Mouse (Mus musculus) kidney, postnatal 0 days (tissue): Measurements from ENCODE around the gene Apba2. TPM values are rescaled to one million over a fixed set of nuclear protein-coding genes. Genes with fewer than 3 reads are reported as not detected.

Experiments
- ATAC-seq: fragments of 200-750 bp; cut with Nextera tagmentation; replicated peaks from 2 replicates; pipeline ENCODE4 v1.8.0; 2017; ENCODE audit warnings: low read depth, moderate number of reproducible peaks, moderate TSS enrichment, moderate library complexity; ENCODE audit not compliant: low FRiP score
- DNase-seq: peaks from one replicate; pipeline ENCODE4 v3.0.0-alpha.2; 2016; ENCODE audit warnings: low spot score
- H3K27ac ChIP-seq: fragments of 300-500 bp; sonication (generic); 2 replicates; pipeline ENCODE4 v1.5.1; 2014; ENCODE audit warnings: mild to moderate bottlenecking
- H3K27me3 ChIP-seq: fragments of 300-500 bp; sonication (generic); 2 replicates; pipeline ENCODE4 v1.6.1; 2014; ENCODE audit warnings: low read length, mixed read lengths; ENCODE audit not compliant: insufficient read depth
- H3K36me3 ChIP-seq: fragments of 300-500 bp; sonication (generic); 2 replicates; pipeline ENCODE4 v1.6.1; 2014; ENCODE audit warnings: low read length, mixed read lengths; ENCODE audit not compliant: insufficient read depth
- H3K4me1 ChIP-seq: fragments of 300-500 bp; sonication (generic); replicated peaks from 2 replicates; pipeline ENCODE4 v1.6.1; 2014; ENCODE audit warnings: antibody characterized with exemption, low read length, mixed read lengths; ENCODE audit not compliant: insufficient read depth
- H3K4me2 ChIP-seq: fragments of 300-500 bp; sonication (generic); 2 replicates; pipeline ENCODE4 v1.6.1; 2014; ENCODE audit warnings: mild to moderate bottlenecking, low read length, moderate library complexity, mixed read lengths
- H3K4me3 ChIP-seq: fragments of 300-500 bp; sonication (generic); replicated peaks from 2 replicates; pipeline ENCODE4 v1.5.1; 2014; ENCODE audit warnings: low read depth, low read length
- H3K9ac ChIP-seq: fragments of 300-500 bp; sonication (generic); 2 replicates; pipeline ENCODE4 v1.6.1; 2014; ENCODE audit warnings: low read depth, low read length
- H3K9me3 ChIP-seq: fragments of 300-500 bp; sonication (generic); replicated peaks from 2 replicates; pipeline ENCODE4 v1.6.1; 2016; ENCODE audit warnings: low read length, inconsistent platforms, mixed read lengths
- CTCF ChIP-seq: IDR thresholded peaks from 2 replicates; pipeline ENCODE4 v1.5.1; 2016; ENCODE audit warnings: antibody characterized with exemption, low read depth, mild to moderate bottlenecking, moderate library complexity
- WGBS: fragments of 180-500 bp; shearing (Covaris S2); extraction: QIAGEN DNeasy Blood & Tissue Kit; methylation state at CpG from one replicate; pipeline ENCODE4 v1.1.7; 2014; 5-methylcytosine and 5-hydroxymethylcytosine counted together
- polyA plus RNA-seq: library from polyadenylated mRNA; unstranded; fragments of >200 nt; fragmentation: Nextera tagmentation; extraction: Ambion mirVana; gene quantifications from 2 replicates; pipeline ENCODE4 v1.2.1, GENCODE M21; 2015

The Apba2 gene
- polyA plus RNA-seq, 1 experiment from 2014 or later: 1.7 TPM

GRCm38 (mm10) chr7:64631131-64631530 is 129.6 kb downstream of the Apba2 start:
- DNase-seq (no peak), ATAC-seq (no peak)
- Histone ChIP-seq H3K27me3 (no peaks in the 10 kb centered on the region), H3K27ac (no peak overlapping the region), H3K36me3 (no peaks in the 10 kb centered on the region), H3K9ac (no peak overlapping the region), H3K4me2 (no peak overlapping the region), H3K4me1 (no peaks in the 10 kb centered on the region), H3K4me3 (no peak overlapping the region), H3K9me3 (no peaks in the 10 kb centered on the region)
- 63% methylated on average over 6 of the region's 6 CpGs for WGBS
- no peak for TF ChIP-seq CTCF

DNA sequence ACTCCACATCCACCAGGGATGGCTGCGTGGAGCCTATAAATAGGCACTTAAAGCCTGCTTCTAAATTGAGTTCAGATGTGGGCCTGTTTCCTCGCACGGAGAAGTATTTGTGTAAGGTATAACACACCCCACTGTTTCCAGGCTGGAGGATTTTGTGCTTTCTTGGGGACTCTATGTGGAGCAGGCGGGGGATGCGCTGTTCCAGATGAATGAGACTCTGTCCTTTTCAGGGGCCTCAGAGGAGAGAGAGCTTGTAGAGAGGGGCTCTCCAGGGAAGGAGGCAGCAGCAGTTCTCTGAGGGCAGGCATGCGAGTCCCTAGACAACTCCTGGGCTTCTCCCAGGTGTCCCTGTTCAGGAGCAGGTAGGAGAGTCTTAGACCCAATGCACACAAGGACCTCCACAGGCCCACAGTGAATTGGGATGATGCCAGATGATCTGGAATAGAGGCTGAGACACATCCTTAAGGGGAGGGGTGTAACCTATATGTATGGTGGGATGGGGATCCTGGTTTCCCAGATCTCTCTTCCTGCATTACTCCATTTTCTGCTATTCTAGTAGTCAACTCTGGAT is 130.4 kb downstream of the Apba2 start:
- H3K9me3 ChIP-seq: no peaks in the 10 kb centered on the region
- ATAC-seq: 0 out of 2 replicates have a peak, but pooled peaks have one; percentile 25
- no peaks in the 10 kb centered on the region for H3K4me1 ChIP-seq
- H3K4me2 ChIP-seq: no peak overlapping the region
- peak; percentile 33 for DNase-seq
- no peaks in the 10 kb centered on the region for H3K27me3 ChIP-seq
- H3K36me3 ChIP-seq: no peaks in the 10 kb centered on the region
- no peak for TF ChIP-seq CTCF
- H3K4me3 ChIP-seq: no peak overlapping the region
- H3K9ac ChIP-seq: no peak overlapping the region
- no peak overlapping the region for H3K27ac ChIP-seq
- WGBS: 46% methylated on average over 6 of the region's 6 CpGs

DNA sequence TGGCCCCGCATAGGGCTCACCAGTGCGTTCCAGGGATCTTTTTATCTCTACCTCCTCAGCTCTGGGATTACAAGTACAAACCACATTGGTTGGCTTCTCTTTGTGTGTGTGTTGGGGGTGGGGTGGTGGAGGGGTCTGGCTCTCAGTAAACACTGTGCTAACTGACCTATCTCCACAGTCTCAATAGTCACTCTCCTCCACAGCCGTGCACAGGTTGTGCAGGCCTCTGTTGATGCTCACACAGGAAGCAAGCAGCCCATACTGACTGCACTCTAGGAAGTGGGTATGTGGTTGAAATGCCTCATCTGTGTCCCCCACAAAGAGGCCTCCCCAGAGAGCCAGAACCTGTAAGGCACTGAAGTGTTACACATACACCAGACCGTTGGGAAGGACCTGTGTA is 131.7 kb downstream of the Apba2 start:
- Histone ChIP-seq H3K4me2 (no peak overlapping the region), H3K9me3 (no peaks in the 10 kb centered on the region), H3K4me3 (no peak overlapping the region), H3K4me1 (no peaks in the 10 kb centered on the region), H3K27ac (no peak overlapping the region), H3K36me3 (no peaks in the 10 kb centered on the region), H3K9ac (no peak overlapping the region), H3K27me3 (no peaks in the 10 kb centered on the region)
- no peak for ATAC-seq
- TF ChIP-seq CTCF: no peak
- WGBS: 64% methylated on average over 4 of the region's 4 CpGs
- DNase-seq: no peak

DNA sequence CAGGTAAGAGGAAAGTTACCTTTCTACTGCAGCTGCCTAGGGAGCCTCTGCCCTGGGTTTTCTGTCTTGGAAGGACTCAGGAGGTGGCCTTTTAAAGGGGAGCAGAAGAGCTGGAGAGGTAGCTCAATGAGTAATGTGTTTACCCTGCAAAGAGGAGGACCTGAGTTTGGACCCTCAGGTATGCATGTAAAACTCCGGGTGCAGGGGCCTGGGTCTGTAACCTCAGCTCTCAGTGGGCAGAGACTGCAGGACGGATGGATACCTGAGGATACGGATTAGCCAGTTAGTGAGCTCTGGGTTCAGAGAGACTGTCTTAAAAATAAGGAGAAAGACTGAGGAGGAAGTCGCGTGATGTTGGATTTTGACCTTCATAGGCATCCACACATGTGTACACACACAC is 132.4 kb downstream of the Apba2 start:
- no peaks in the 10 kb centered on the region for H3K27me3 ChIP-seq
- 79% methylated on average over 5 of the region's 5 CpGs for WGBS
- no peaks in the 10 kb centered on the region for H3K9me3 ChIP-seq
- TF ChIP-seq CTCF: no peak
- no peaks in the 10 kb centered on the region for H3K4me1 ChIP-seq
- H3K27ac ChIP-seq: no peak overlapping the region
- H3K4me3 ChIP-seq: no peak overlapping the region
- no peaks in the 10 kb centered on the region for H3K36me3 ChIP-seq
- H3K4me2 ChIP-seq: no peak overlapping the region
- no peak overlapping the region for H3K9ac ChIP-seq
- DNase-seq (no peak), ATAC-seq (no peak)

- DNase-seq (no peak), ATAC-seq (no peak)
- no peak overlapping the region for H3K27ac ChIP-seq
- no peak for TF ChIP-seq CTCF
- H3K9ac ChIP-seq: no peak overlapping the region
- no peak overlapping the region for H3K4me2 ChIP-seq
- H3K4me1 ChIP-seq: no peaks in the 10 kb centered on the region
- H3K27me3 ChIP-seq: no peaks in the 10 kb centered on the region
- H3K36me3 ChIP-seq: no peaks in the 10 kb centered on the region
- no peak overlapping the region for H3K4me3 ChIP-seq
- no peaks in the 10 kb centered on the region for H3K9me3 ChIP-seq
These were observed 133.0 kb downstream of the Apba2 start for GRCm38 (mm10) chr7:64634482-64634881.

DNA sequence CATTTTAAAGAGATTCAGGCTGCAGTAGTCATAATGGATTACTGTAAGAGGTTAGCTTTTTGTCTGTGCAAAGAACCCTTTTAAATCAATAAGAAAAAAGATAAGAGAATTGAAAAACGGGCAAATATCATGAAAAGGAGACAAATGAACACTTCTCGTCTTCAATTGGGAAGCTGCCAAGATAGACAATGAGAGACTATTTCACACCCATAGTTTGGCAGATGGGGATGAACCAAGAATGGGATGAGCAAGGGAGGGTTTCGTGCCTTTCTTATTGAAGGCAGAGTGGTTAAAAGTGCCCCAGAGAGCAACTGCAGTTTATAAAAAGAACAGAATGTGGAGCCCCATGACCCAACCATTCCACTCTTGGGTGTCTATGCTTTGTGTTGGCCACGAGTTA is 137.4 kb downstream of the Apba2 start:
- no peaks in the 10 kb centered on the region for H3K36me3 ChIP-seq
- H3K4me1 ChIP-seq: no peaks in the 10 kb centered on the region
- no peak for TF ChIP-seq CTCF
- H3K27me3 ChIP-seq: no peaks in the 10 kb centered on the region
- H3K9ac ChIP-seq: no peak overlapping the region
- no peak overlapping the region for H3K27ac ChIP-seq
- no peak overlapping the region for H3K4me2 ChIP-seq
- no peak for ATAC-seq
- H3K9me3 ChIP-seq: no peaks in the 10 kb centered on the region
- 70% methylated on average over 4 of the region's 4 CpGs for WGBS
- no peak overlapping the region for H3K4me3 ChIP-seq
- no peak for DNase-seq

GRCm38 (mm10) chr7:64640651-64641050 is 139.1 kb downstream of the Apba2 start:
- ATAC-seq (no peak), DNase-seq (no peak)
- TF ChIP-seq CTCF: no peak
- no peak overlapping the region for H3K9ac ChIP-seq
- H3K4me3 ChIP-seq: no peak overlapping the region
- no peak overlapping the region for H3K27ac ChIP-seq
- no peak overlapping the region for H3K4me2 ChIP-seq
- H3K27me3 ChIP-seq: no peaks in the 10 kb centered on the region
- WGBS: 85% methylated on average over 3 of the region's 3 CpGs
- H3K4me1 ChIP-seq: no peaks in the 10 kb centered on the region
- no peaks in the 10 kb centered on the region for H3K9me3 ChIP-seq
- H3K36me3 ChIP-seq: no peaks in the 10 kb centered on the region
